Mouse (Mus musculus): ENCODE results near the gene Dnal1. TPM values are rescaled to one million over a fixed set of nuclear protein-coding genes. Genes with fewer than 3 reads are reported as not detected.

Dnal1 gene
- polyA plus RNA-seq, 1 experiment from 2014 or later, result 2.4 TPM

DNA sequence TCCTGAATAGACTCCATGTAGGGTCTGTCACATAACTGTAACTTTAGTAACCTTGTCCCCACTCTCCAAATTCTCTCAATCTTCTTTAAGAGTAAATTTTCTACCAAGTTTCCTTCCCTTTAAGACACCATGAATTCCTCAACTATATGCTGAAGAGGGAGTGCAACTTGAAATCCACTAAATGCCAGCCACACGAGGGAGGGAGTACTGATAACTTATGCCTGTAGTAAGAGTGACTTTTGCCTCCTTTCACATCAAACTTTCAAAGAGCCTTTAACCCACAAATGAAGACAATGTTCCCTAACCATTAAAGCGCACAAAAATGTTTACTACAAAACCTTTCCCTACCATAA lies 12.7 kb upstream of the Dnal1 start:
- H3K9me3 ChIP-seq (ENCODE audit: control insufficient read depth, low read length), result no peaks in the 10 kb centered on the region
- H3K4me3 ChIP-seq (ENCODE audit: control insufficient read depth in 1 of 2, insufficient read depth in 1 of 2, low read depth in 1 of 2, low read length in 2 of 2), result peak overlapping the region; percentile 54 to 65
- peak overlapping the region; percentile 74; the same call in 1 of the 2 replicates for H3K9ac ChIP-seq (ENCODE audit: low read length)
- H3K4me2 ChIP-seq (ENCODE audit: low read length), result peak overlapping the region; percentile 83
- WGBS, result 52% methylated on average over 2 of the region's 2 CpGs
- ATAC-seq (ENCODE audit: insufficient number of reproducible peaks, insufficient read depth, low FRiP score, low read depth), result no peak
- 0 out of 4 replicates have a peak, but pooled peaks cover 0 to 3% of the 10 kb centered on the region in 2 experiments for H3K4me1 ChIP-seq (ENCODE audit: control insufficient read depth in 2 of 2, insufficient read depth in 2 of 2, low read length in 2 of 2)
- H3K27ac ChIP-seq (replicated peaks in 1 of 2; ENCODE audit: control insufficient read depth in 1 of 2, insufficient read depth in 1 of 2, low read depth in 2 of 2, low read length in 2 of 2), result no peak overlapping the region
- no peaks in the 10 kb centered on the region for H3K36me3 ChIP-seq (ENCODE audit: control insufficient read depth, insufficient read depth, low read length)
- no peaks in the 10 kb centered on the region for H3K27me3 ChIP-seq (ENCODE audit: control insufficient read depth, insufficient read depth, low read length)

- H3K9me3 ChIP-seq (ENCODE audit: control insufficient read depth, low read length), result no peaks in the 10 kb centered on the region
- no peak overlapping the region for H3K4me3 ChIP-seq (ENCODE audit: control insufficient read depth in 1 of 2, insufficient read depth in 1 of 2, low read depth in 1 of 2, low read length in 2 of 2)
- 75% methylated on average over 3 of the region's 3 CpGs for WGBS
- no peak overlapping the region for H3K27ac ChIP-seq (replicated peaks in 1 of 2; ENCODE audit: control insufficient read depth in 1 of 2, insufficient read depth in 1 of 2, low read depth in 2 of 2, low read length in 2 of 2)
- H3K4me1 ChIP-seq (ENCODE audit: control insufficient read depth in 2 of 2, insufficient read depth in 2 of 2, low read length in 2 of 2), result no peaks in the 10 kb centered on the region
- no peaks in the 10 kb centered on the region for H3K36me3 ChIP-seq (ENCODE audit: control insufficient read depth, insufficient read depth, low read length)
- no peak overlapping the region for H3K4me2 ChIP-seq (ENCODE audit: low read length)
- no peak for ATAC-seq (ENCODE audit: insufficient number of reproducible peaks, insufficient read depth, low FRiP score, low read depth)
- H3K9ac ChIP-seq (ENCODE audit: low read length), result no peak overlapping the region
- H3K27me3 ChIP-seq (ENCODE audit: control insufficient read depth, insufficient read depth, low read length), result no peaks in the 10 kb centered on the region
Measured at GRCm38 (mm10) chr12:84107012-84107411, 7.2 kb upstream of the Dnal1 start.

- H3K27ac ChIP-seq (replicated peaks in 1 of 2; ENCODE audit: control insufficient read depth in 1 of 2, insufficient read depth in 1 of 2, low read depth in 2 of 2, low read length in 2 of 2), result no peak overlapping the region
Measured at GRCm38 (mm10) chr12:84107692-84108091, 6.5 kb upstream of the Dnal1 start.

GRCm38 (mm10) chr12:84109924-84110323 lies 4.2 kb upstream of the Dnal1 start:
- WGBS, result 75% methylated on average over 1 of the region's 1 CpGs
- H3K9ac ChIP-seq (ENCODE audit: low read length), result no peak overlapping the region
- H3K4me2 ChIP-seq (ENCODE audit: low read length), result no peak overlapping the region
- H3K9me3 ChIP-seq (ENCODE audit: control insufficient read depth, low read length), result no peaks in the 10 kb centered on the region
- H3K4me3 ChIP-seq (ENCODE audit: control insufficient read depth in 1 of 2, insufficient read depth in 1 of 2, low read depth in 1 of 2, low read length in 2 of 2), result no peak overlapping the region
- H3K27me3 ChIP-seq (ENCODE audit: control insufficient read depth, insufficient read depth, low read length), result no peaks in the 10 kb centered on the region
- peaks cover 0 to 3% of the 10 kb centered on the region in 2 experiments; a peak in 1 of 4 replicates for H3K4me1 ChIP-seq (ENCODE audit: control insufficient read depth in 2 of 2, insufficient read depth in 2 of 2, low read length in 2 of 2)
- no peak overlapping the region for H3K27ac ChIP-seq (replicated peaks in 1 of 2; ENCODE audit: control insufficient read depth in 1 of 2, insufficient read depth in 1 of 2, low read depth in 2 of 2, low read length in 2 of 2)
- no peak for ATAC-seq (ENCODE audit: insufficient number of reproducible peaks, insufficient read depth, low FRiP score, low read depth)
- no peaks in the 10 kb centered on the region for H3K36me3 ChIP-seq (ENCODE audit: control insufficient read depth, insufficient read depth, low read length)

More at GRCm38 (mm10) chr12:84107692-84108091, 6.5 kb upstream of the Dnal1 start:
- H3K4me3 ChIP-seq (ENCODE audit: control insufficient read depth in 1 of 2, insufficient read depth in 1 of 2, low read depth in 1 of 2, low read length in 2 of 2), result no peak overlapping the region
- no peaks in the 10 kb centered on the region for H3K4me1 ChIP-seq (ENCODE audit: control insufficient read depth in 2 of 2, insufficient read depth in 2 of 2, low read length in 2 of 2)
- H3K9me3 ChIP-seq (ENCODE audit: control insufficient read depth, low read length), result no peaks in the 10 kb centered on the region
- 80% methylated on average over 1 of the region's 1 CpGs for WGBS
- H3K4me2 ChIP-seq (ENCODE audit: low read length), result no peak overlapping the region
- no peak overlapping the region for H3K9ac ChIP-seq (ENCODE audit: low read length)
- ATAC-seq (ENCODE audit: insufficient number of reproducible peaks, insufficient read depth, low FRiP score, low read depth), result no peak
- no peaks in the 10 kb centered on the region for H3K27me3 ChIP-seq (ENCODE audit: control insufficient read depth, insufficient read depth, low read length)
- H3K36me3 ChIP-seq (ENCODE audit: control insufficient read depth, insufficient read depth, low read length), result no peaks in the 10 kb centered on the region

- H3K4me3 ChIP-seq (ENCODE audit: control insufficient read depth in 1 of 2, insufficient read depth in 1 of 2, low read depth in 1 of 2, low read length in 2 of 2), result no peak overlapping the region
- no peaks in the 10 kb centered on the region for H3K9me3 ChIP-seq (ENCODE audit: control insufficient read depth, low read length)
- H3K27me3 ChIP-seq (ENCODE audit: control insufficient read depth, insufficient read depth, low read length), result no peaks in the 10 kb centered on the region
- no peak overlapping the region for H3K9ac ChIP-seq (ENCODE audit: low read length)
- no peak overlapping the region for H3K4me2 ChIP-seq (ENCODE audit: low read length)
- H3K4me1 ChIP-seq (ENCODE audit: control insufficient read depth in 2 of 2, insufficient read depth in 2 of 2, low read length in 2 of 2), result peaks cover 0 to 7% of the 10 kb centered on the region in 2 experiments; a peak in 2 of 4 replicates
- no peak overlapping the region for H3K27ac ChIP-seq (replicated peaks in 1 of 2; ENCODE audit: control insufficient read depth in 1 of 2, insufficient read depth in 1 of 2, low read depth in 2 of 2, low read length in 2 of 2)
- no peaks in the 10 kb centered on the region for H3K36me3 ChIP-seq (ENCODE audit: control insufficient read depth, insufficient read depth, low read length)
- WGBS, result 79% methylated on average over 4 of the region's 4 CpGs
- ATAC-seq (ENCODE audit: insufficient number of reproducible peaks, insufficient read depth, low FRiP score, low read depth), result no peak
Measured at GRCm38 (mm10) chr12:84110814-84111213, 3.4 kb upstream of the Dnal1 start.

- 46% methylated on average over 6 of the region's 6 CpGs for WGBS
- Histone ChIP-seq H3K36me3 (ENCODE audit: control insufficient read depth, insufficient read depth, low read length) (no peaks in the 10 kb centered on the region), H3K4me1 (ENCODE audit: control insufficient read depth in 2 of 2, insufficient read depth in 2 of 2, low read length in 2 of 2) (peaks cover 0 to 7% of the 10 kb centered on the region in 2 experiments; a peak in 2 of 4 replicates), H3K9me3 (ENCODE audit: control insufficient read depth, low read length) (no peaks in the 10 kb centered on the region), H3K27me3 (ENCODE audit: control insufficient read depth, insufficient read depth, low read length) (no peaks in the 10 kb centered on the region), H3K4me3 (ENCODE audit: control insufficient read depth in 1 of 2, insufficient read depth in 1 of 2, low read depth in 1 of 2, low read length in 2 of 2) (peak overlapping the region; percentile 27 to 70; a peak in 3 of 4 replicates), H3K9ac (ENCODE audit: low read length) (no peak overlapping the region; the same call in 1 of the 2 replicates), H3K4me2 (ENCODE audit: low read length) (peak overlapping the region; percentile 68), H3K27ac (replicated peaks in 1 of 2; ENCODE audit: control insufficient read depth in 1 of 2, insufficient read depth in 1 of 2, low read depth in 2 of 2, low read length in 2 of 2) (no peak overlapping the region)
- ATAC-seq (ENCODE audit: insufficient number of reproducible peaks, insufficient read depth, low FRiP score, low read depth), result no peak
Measured at GRCm38 (mm10) chr12:84113676-84114075, 490 bp upstream of the Dnal1 start.

DNA sequence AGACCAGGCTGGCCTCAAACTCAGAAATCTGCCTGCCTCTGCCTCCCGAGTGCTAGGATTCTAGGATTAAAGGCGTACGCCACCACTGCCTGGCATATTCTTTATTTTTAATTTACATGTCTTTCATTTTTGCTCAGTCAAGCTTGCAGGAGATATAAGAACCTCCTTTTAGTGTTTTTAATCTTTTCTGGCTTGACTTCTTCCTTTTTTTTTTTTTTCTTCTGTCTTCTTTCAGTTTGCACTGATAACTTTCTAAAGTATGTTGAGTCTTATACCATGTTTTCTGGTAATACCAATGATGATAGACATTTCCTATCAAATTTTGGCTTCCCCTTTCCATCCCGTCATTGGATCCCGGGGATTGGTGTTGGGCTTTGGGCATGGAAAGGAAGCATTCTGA lies 5.4 kb downstream of the Dnal1 start:
- H3K9ac ChIP-seq (ENCODE audit: low read length), result no peak overlapping the region
- no peaks in the 10 kb centered on the region for H3K36me3 ChIP-seq (ENCODE audit: control insufficient read depth, insufficient read depth, low read length)
- H3K4me3 ChIP-seq (ENCODE audit: control insufficient read depth in 1 of 2, insufficient read depth in 1 of 2, low read depth in 1 of 2, low read length in 2 of 2), result no peak overlapping the region
- 92% methylated on average over 5 of the region's 5 CpGs for WGBS
- no peak for ATAC-seq (ENCODE audit: insufficient number of reproducible peaks, insufficient read depth, low FRiP score, low read depth)
- H3K4me2 ChIP-seq (ENCODE audit: low read length), result no peak overlapping the region
- no peaks in the 10 kb centered on the region for H3K27me3 ChIP-seq (ENCODE audit: control insufficient read depth, insufficient read depth, low read length)
- H3K9me3 ChIP-seq (ENCODE audit: control insufficient read depth, low read length), result no peaks in the 10 kb centered on the region
- no peak overlapping the region for H3K27ac ChIP-seq (replicated peaks in 1 of 2; ENCODE audit: control insufficient read depth in 1 of 2, insufficient read depth in 1 of 2, low read depth in 2 of 2, low read length in 2 of 2)
- peaks cover 0 to 7% of the 10 kb centered on the region in 2 experiments; a peak in 2 of 4 replicates for H3K4me1 ChIP-seq (ENCODE audit: control insufficient read depth in 2 of 2, insufficient read depth in 2 of 2, low read length in 2 of 2)

- Histone ChIP-seq H3K4me3 (ENCODE audit: control insufficient read depth in 1 of 2, insufficient read depth in 1 of 2, low read depth in 1 of 2, low read length in 2 of 2) (no peak overlapping the region), H3K4me2 (ENCODE audit: low read length) (no peak overlapping the region), H3K9me3 (ENCODE audit: control insufficient read depth, low read length) (no peaks in the 10 kb centered on the region), H3K27me3 (ENCODE audit: control insufficient read depth, insufficient read depth, low read length) (no peaks in the 10 kb centered on the region), H3K4me1 (ENCODE audit: control insufficient read depth in 2 of 2, insufficient read depth in 2 of 2, low read length in 2 of 2) (no peaks in the 10 kb centered on the region), H3K27ac (replicated peaks in 1 of 2; ENCODE audit: control insufficient read depth in 1 of 2, insufficient read depth in 1 of 2, low read depth in 2 of 2, low read length in 2 of 2) (no peak overlapping the region), H3K9ac (ENCODE audit: low read length) (no peak overlapping the region), H3K36me3 (ENCODE audit: control insufficient read depth, insufficient read depth, low read length) (peaks cover 12% of the 10 kb centered on the region; the same call in 1 of the 2 replicates)
- 74% methylated on average over 12 of the region's 12 CpGs for WGBS
- no peak for ATAC-seq (ENCODE audit: insufficient number of reproducible peaks, insufficient read depth, low FRiP score, low read depth)
Measured at GRCm38 (mm10) chr12:84125892-84126291, 11.7 kb downstream of the Dnal1 start.
